Comparison of ENCODE assay signal across 10 mouse cellular contexts in the genomic region with DNA sequence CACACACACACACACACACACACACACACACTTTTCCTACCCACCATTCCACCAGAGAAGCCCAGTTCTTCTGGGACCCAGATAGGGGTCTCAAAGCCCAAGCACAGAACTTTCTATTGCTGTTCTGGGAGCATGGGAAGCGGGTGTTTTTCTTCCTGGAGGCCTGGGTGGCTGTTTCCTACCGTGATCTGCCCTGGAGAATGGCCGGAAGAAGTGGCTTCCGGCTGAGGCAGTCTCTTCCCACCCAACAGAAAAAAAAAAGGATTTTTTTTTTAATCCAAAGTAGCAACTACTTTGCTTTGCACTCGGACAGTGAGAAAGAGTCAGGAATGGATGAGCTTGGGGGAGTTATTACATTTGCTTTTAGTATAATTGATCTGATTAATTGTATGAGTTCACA. TPM values are rescaled to one million over a fixed set of nuclear protein-coding genes. Genes with fewer than 3 reads are reported as not detected.
DNase-seq lines count a peak whose midpoint lies in the region; ATAC-seq and TF ChIP-seq lines count a peak whose summit lies in the region.
"Had no signal": no experiment of that assay in that cellular context is flagged by ENCODE, and none has a peak within 500 bp of the region (broad histone marks: within the 10 kb centered on the region; RNA-seq: fewer than 3 reads in every experiment).

No protein-coding gene starts in this region.

- no peaks in the 10 kb centered on the region for H3K9me3 ChIP-seq in heart, embryonic 11.5 days (replicated peaks; ENCODE audit: control insufficient read depth, low read length)
- H3K9me3 ChIP-seq: stomach, embryonic 15.5 days had no signal

- peak overlapping the region; percentile 72 for H3K27ac ChIP-seq in heart, embryonic 11.5 days (ENCODE audit: low read depth, low read length)
- peak overlapping the region; percentile 29; the same call in 1 of the 2 replicates for H3K27ac ChIP-seq in small intestine, adult 2 months (ENCODE audit: insufficient read depth, low read depth, low read length)
- H3K27ac ChIP-seq: hindbrain, embryonic 14.5 days had no signal

- no peak for TF ChIP-seq POLR2A in small intestine, adult 2 months (IDR thresholded peaks at IDR 0.05; ENCODE audit: low read depth, low read length)

- no peak for ATAC-seq in heart, embryonic 11.5 days (replicated peaks; ENCODE audit: insufficient number of reproducible peaks, low FRiP score, low TSS enrichment)
- ATAC-seq in frontal cortex, adult (ENCODE audit: low TSS enrichment) = no peak

- peak; percentile 32 for DNase-seq in kidney, adult 18-20 months
- no peak for DNase-seq in kidney, adult 8-10 months
- peak; percentile 49 to 73 for DNase-seq in kidney, postnatal 25 days
- DNase-seq in left cerebral cortex, postnatal 25 days (ENCODE audit: low spot score in 2 of 2) = no peak
- no peak for DNase-seq in left cerebral cortex, adult 18-20 months (ENCODE audit: low spot score in 2 of 2)

- H3K4me3 ChIP-seq in heart, embryonic 11.5 days (ENCODE audit: low read depth, low read length) = no peak overlapping the region
- no peak overlapping the region for H3K4me3 ChIP-seq in small intestine, adult 2 months (ENCODE audit: low read depth, low read length)
- H3K4me3 ChIP-seq: stomach, embryonic 15.5 days had no signal

- intact Hi-C loops in left cerebral cortex, postnatal 25 days (cut with DNase I) = no loop called here

- 62% methylated on average over 5 of the region's 5 CpGs for WGBS in heart, embryonic 11.5 days (ENCODE audit: insufficient replicate concordance)
- WGBS in small intestine, adult 2 months = 81% methylated on average over 5 of the region's 5 CpGs

- no peaks in the 10 kb centered on the region for H3K36me3 ChIP-seq in heart, embryonic 11.5 days (ENCODE audit: control insufficient read depth, insufficient read depth, low read length)
- H3K36me3 ChIP-seq in small intestine, adult 2 months (ENCODE audit: control insufficient read depth, insufficient read depth, low read length) = no peaks in the 10 kb centered on the region
- H3K36me3 ChIP-seq: stomach, embryonic 15.5 days had no signal

- no peak overlapping the region for H3K4me2 ChIP-seq in heart, embryonic 11.5 days
- H3K4me2 ChIP-seq: hindbrain, embryonic 14.5 days had no signal

- no peak for TF ChIP-seq CTCF in small intestine, adult 2 months (IDR thresholded peaks at IDR 0.05; ENCODE audit: extremely low read depth, insufficient read length, insufficient replicate concordance, low read depth, low read length)

- no peaks in the 10 kb centered on the region for H3K27me3 ChIP-seq in heart, embryonic 11.5 days (ENCODE audit: control insufficient read depth, insufficient read depth, low read length)
- H3K27me3 ChIP-seq in small intestine, adult 2 months (ENCODE audit: control insufficient read depth, insufficient read depth, low read length) = no peaks in the 10 kb centered on the region
- H3K27me3 ChIP-seq: stomach, embryonic 15.5 days had no signal

- peaks cover 9% of the 10 kb centered on the region for H3K4me1 ChIP-seq in heart, embryonic 11.5 days (ENCODE audit: control insufficient read depth, insufficient read depth, low read length)
- H3K4me1 ChIP-seq in small intestine, adult 2 months (ENCODE audit: control insufficient read depth, insufficient read depth, insufficient read length, low read length) = peaks cover 15% of the 10 kb centered on the region; the same call in 1 of the 2 replicates

- H3K9ac ChIP-seq in heart, embryonic 11.5 days (ENCODE audit: low read depth, low read length) = no peak overlapping the region
- H3K9ac ChIP-seq: hindbrain, embryonic 14.5 days; stomach, embryonic 15.5 days had no signal

RNA-seq across cellular contexts. Expression of a gene that starts 22.3 kb away (rescaled TPM):
- 133 and 144 TPM in 2 replicates for polyA plus RNA-seq in heart, embryonic 11.5 days (2014; fragmentation: Nextera tagmentation; extraction: Ambion mirVana)
- 60.1 and 118 TPM in 2 replicates for polyA plus RNA-seq in small intestine, adult 2 months (2012; rRNA removed)
- 10 to 100 TPM; 35.3 to 42.8 TPM for total RNA-seq in left cerebral cortex, postnatal 25 days (2021)
- 10 to 100 TPM; 43.0 to 53.8 TPM for total RNA-seq in left cerebral cortex, adult 18-20 months (2021)

Comparison
In these comparisons a context has a peak if more than half of its experiments do, and no peak if none do; other contexts are left out.
1. DNase-seq: peak in kidney, adult 18-20 months (single experiment) and kidney, postnatal 25 days (2 of 2); none in kidney, adult 8-10 months (0 of 2), left cerebral cortex, postnatal 25 days (0 of 2) and left cerebral cortex, adult 18-20 months (0 of 2).